Mouse (Mus musculus): ENCODE measurements around the gene 3830406C13Rik.
"Not testable (repeated sequence)": the region's sequence is repeated elsewhere in the genome, so short reads cannot be mapped to it uniquely, and the experiment has no call there.

3830406C13Rik gene

DNA sequence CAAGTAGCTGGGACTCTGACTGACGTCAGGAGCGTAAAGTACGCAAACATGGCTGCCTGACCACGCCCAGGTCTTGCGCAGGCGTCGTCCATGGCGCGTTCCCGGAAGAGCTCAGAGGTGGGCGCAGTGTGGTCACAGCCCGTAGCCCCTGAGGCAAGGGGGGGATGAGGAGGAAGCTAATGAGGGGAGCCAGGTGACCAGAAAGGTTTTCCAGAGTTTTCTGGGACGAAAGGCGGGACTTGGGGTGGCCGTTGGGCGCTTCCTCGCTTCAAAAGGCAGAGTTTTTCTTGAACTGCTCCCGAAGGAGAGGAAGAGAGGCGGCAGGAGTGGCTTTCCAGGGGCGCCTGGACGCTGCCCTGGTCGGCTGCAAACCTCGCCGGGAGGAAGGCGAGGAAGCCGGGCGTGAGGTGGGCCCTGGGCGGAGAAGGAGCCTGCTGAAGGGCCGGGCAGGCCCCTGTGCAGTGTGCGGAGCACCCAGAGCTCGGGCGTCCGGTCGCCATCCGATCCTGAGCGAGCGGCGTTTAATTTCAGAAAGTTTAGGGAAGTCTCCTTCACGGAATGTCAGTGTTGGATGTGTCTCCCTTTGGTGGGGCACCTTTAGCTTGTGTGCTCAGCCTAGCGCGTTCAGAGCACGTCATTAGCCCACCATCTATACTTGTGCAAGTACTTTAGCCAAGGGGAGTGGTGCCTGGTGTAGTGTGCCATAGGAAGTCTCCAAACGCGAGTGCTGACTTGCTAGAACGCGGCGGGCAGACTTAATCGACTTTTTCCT lies at the start of gene 3830406C13Rik:
Gene 3830406C13Rik (plus strand): TSS at position 33 of the 772 bp plus-strand sequence.
- in situ Hi-C loops (cut with MboI; ENCODE audit: unreplicated experiment in 2 of 2), result no loop called here

DNA sequence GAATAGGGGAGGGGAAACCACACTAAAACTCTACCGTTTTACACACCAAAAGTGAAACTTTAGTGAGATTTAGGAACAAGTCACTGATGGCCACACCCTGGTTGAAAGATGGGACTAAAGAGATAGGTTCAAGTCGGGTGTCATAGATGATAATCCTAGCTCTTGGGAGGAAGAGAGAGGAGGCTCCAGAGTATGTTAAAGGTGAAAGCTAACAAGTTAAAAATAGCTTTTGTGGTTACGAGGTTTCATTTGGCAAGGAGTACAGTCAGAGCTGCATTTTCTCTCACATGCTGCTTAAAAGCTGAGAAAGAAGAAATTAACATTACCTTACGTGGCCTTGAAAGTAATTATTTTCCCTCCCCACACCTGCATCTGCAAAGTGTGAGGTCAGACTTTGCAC lies 40.2 kb upstream of the 3830406C13Rik start:
- in situ Hi-C loops (cut with MboI; ENCODE audit: unreplicated experiment in 2 of 2), result no loop called here

DNA sequence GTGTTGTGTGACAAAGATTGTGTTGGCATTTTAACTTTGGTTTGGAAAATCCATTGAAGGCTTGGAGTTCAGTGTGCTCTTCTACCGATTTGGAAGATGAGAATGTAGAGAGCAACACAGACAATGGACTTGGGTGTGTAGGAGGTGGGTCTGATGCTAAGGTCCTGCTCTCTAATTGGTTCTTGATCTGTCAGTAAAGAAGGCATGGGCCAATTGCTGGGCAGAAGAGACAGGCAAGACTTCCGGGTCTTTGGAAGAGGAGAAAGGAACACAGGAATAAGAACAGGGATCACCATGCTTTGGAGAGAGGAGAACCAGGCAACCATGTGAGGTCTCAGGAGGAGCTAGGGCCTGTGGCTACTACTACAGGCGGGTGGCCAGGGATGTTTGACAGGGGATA lies 7.9 kb upstream of the 3830406C13Rik start:
- in situ Hi-C loops (cut with MboI; ENCODE audit: unreplicated experiment in 2 of 2), result no loop called here

DNA sequence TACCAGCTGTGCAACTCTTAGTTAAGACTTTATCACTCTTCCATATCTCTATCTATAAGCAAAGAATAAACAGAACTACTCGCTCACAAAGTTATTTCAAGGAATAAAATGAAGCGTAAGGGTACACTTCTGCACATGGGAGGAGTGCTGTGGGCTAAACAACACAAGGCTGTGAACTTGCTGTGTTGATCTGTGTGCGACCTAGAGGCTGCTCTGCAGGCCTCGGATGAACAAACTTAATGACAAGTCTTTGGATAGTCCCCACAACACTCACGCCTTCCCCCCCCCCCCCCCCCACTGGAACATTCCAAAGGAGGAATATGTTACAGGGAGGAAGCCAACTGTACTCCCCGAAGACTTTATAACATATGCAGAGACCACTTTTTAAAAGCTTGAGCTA lies 332 bp upstream of the 3830406C13Rik start, which contains the start of gene Gm49355:
Gene Gm49355 (plus strand): TSS at position 336 of the 400 bp plus-strand sequence.
- in situ Hi-C loops (cut with MboI; ENCODE audit: unreplicated experiment in 2 of 2), result no loop called here

DNA sequence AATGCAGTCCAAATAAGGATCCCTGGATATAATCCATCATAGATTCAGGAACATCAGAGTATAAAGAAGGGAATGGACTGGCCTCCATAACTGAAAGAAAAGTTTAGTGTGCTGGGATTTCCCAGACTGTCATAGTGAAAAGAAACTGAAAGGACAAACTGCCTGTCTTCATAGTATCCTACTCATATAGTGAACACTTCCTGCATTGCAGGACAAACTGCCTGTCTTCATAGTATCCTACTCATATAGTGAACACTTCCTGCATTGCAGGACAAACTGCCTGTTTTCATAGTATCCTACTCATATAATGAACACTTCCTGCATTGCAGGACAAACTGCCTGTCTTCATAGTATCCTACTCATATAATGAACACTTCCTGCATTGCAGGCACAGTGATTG lies 5.8 kb downstream of the 3830406C13Rik start:
- in situ Hi-C loops (cut with MboI; ENCODE audit: unreplicated experiment in 2 of 2), result not testable (repeated sequence)

DNA sequence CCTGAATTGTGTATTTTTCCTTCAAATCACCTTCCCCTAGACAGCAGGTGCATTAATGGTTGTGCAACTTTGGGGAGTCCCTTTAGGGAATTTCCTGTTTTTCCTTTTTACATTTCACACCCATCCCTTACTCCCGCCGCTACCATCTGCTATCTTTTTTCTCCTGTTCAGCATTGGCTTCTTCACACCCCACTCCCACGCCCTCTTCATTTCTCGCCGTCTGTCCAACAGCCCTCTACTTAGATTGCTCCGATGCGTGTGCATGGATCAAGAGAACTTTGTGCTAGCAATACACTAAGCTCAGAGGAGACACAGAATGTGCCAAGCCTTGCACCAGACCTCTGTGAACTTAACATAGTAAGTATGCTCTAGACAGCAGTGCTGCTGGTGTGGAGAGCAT lies 12.4 kb downstream of the 3830406C13Rik start:
- in situ Hi-C loops (cut with MboI; ENCODE audit: unreplicated experiment in 2 of 2), result no loop called here

DNA sequence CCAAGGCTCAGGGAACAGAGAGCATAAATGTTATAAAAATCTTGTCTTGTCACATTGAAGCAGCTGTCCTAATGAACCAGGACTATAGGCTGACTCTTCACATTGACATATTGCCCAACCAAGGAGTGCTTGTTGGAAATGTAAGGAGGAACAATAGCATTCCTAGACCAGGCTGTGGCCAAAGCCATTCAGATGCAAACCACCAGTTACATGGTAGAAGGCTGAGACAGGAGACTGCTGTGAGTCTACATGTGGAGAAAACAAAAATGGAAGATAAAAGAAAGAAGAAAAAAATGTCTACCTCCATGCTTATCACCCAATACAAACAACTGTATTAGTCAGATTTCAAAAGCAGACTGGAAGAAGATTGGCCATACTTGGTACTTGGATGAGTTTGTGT lies 15.2 kb downstream of the 3830406C13Rik start:
- in situ Hi-C loops (cut with MboI; ENCODE audit: unreplicated experiment in 2 of 2), result no loop called here

DNA sequence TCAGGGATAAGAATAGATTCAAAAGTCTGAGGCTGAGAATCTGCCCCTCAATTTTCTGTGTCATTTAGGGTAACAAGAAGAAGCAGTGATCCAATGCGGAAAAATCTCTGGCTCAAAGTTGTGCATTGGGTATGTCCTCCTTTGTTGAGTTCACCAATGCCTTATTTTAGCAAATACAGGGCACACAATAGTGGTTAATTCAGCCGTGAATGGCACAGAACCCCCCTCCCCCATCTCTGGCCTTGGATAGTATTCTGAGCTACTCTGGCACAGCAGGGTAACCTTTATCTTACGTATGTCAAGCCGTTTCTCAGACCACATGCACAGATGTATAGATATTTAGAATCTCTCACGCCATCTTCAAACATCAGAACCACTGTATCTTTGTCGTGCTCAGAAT lies 15.7 kb downstream of the 3830406C13Rik start:
- in situ Hi-C loops (cut with MboI; ENCODE audit: unreplicated experiment in 2 of 2), result no loop called here

DNA sequence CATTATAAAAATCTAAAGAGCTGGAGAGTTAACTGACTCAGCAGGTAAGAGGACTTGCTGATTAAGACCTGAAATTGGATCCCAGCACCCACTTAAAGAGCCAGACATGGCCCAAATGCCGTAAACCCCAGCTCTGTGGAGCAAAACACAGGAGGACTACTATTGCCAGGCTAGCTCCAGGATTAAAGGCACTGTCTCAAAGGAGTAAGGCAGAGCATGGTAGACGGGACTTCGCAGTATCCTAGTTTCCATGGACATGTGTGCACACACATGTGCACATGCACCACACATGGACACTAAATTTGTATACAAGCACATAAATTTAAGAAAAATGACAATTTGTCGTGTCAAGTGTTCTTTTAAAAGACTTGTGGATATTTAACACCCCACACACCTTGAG lies 16.3 kb downstream of the 3830406C13Rik start:
- in situ Hi-C loops (cut with MboI; ENCODE audit: unreplicated experiment in 2 of 2), result no loop called here

DNA sequence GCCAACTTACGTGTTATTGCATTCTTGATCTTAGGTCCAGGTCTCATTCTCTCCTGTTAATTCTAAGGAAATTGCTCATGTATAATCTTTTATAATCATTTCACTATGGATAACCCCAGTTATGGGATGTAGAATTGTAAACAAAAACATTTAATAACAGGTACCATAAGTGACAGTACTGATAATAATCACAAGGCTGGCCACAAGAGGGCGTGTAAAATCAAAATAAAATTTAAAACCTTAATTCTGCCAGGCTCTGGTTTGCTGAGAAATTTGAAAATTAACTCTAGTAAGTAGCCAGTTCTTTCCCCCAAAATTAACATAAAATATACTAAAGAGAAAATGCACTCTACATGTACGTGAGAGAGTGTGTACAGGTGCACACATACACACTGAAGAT lies 16.7 kb downstream of the 3830406C13Rik start:
- in situ Hi-C loops (cut with MboI; ENCODE audit: unreplicated experiment in 2 of 2), result no loop called here

DNA sequence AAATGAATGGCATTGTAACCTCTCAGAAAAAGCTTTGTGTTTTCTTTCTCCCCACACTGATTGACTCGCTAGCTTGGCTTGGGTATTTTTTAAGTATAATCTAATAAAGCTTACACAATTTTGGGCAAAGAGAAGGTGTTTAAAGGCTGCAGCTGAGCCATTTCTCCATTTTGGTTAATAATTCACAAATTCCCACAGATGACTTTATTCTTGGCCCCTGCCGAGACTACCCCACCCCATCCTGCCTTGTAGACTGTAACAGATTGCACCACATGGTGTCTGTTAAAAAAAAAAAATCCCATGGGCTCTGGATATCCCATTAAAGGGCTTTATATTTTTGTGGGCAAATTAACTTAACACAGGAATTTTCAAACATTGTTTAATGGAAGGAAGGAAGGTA lies 19.1 kb downstream of the 3830406C13Rik start:
- in situ Hi-C loops (cut with MboI; ENCODE audit: unreplicated experiment in 2 of 2), result no loop called here

DNA sequence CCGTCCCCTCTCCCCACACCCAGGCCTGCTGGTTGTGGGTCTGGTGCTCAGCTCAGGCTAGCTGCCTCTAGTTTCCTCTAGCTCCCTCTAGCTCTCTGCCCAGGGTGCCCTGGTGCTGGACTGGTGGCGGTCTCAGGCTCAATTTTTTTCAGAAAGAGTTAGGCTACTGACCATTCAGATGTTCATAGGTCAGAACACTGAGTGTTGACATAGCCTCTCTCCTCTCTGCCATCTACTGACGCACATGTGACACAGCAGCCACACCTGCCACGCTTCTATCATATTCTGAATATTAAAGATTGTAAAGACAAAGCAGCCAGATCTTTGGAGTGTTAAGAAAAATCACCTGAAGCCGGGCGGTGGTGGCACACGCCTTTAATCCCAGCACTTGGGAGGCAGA lies 49.6 kb downstream of the 3830406C13Rik start:
- in situ Hi-C loops (cut with MboI; ENCODE audit: unreplicated experiment in 2 of 2), result no loop called here

DNA sequence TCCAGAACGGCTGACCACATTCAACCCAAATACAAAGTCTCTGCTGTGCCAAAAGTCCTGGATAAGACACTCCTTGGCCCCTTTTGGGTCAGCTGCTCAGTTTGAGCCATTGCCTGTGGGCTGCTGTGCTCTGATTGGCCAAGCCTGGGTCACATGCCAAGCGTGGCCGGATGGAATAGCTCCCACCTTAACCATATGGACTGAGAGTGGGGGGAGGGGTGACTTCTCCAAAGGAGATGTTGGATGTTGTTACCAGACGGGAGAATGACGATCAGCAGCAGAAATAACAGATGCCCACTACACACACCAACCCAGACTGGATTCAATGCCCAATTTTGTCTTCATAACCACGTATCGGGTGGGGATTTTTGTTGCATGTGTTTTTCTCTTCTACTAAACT lies 51.0 kb downstream of the 3830406C13Rik start:
- in situ Hi-C loops (cut with MboI; ENCODE audit: unreplicated experiment in 2 of 2), result no loop called here

DNA sequence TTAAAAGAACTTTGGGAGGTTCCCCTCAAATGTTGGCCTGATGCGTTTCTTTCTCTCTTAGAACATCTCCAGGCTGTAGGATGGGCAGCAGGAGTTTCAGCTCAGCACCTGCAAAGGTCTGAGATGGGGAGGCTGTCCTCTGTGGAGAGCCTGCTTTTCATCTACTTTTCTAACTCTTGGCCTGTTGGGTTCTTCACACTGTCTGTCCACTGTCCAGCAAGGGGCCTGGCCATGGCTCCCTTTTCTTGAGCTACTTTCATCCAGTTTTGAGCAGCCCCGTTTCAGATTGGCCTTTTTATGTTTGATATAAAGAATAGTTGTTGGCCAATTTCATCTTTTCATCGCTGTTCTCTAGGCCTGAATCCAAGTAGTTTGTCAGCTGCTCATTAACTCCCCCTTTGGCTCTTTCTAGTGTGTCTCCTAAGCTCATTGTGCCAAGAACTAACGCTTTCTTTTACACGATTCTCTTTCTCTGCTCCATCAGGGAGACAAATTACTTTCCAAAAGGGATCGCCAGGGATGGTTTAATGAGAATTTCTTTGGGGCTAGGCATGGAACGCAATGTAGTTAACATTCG lies 53.5 kb downstream of the 3830406C13Rik start:
- in situ Hi-C loops (cut with MboI; ENCODE audit: unreplicated experiment in 2 of 2), result no loop called here

DNA sequence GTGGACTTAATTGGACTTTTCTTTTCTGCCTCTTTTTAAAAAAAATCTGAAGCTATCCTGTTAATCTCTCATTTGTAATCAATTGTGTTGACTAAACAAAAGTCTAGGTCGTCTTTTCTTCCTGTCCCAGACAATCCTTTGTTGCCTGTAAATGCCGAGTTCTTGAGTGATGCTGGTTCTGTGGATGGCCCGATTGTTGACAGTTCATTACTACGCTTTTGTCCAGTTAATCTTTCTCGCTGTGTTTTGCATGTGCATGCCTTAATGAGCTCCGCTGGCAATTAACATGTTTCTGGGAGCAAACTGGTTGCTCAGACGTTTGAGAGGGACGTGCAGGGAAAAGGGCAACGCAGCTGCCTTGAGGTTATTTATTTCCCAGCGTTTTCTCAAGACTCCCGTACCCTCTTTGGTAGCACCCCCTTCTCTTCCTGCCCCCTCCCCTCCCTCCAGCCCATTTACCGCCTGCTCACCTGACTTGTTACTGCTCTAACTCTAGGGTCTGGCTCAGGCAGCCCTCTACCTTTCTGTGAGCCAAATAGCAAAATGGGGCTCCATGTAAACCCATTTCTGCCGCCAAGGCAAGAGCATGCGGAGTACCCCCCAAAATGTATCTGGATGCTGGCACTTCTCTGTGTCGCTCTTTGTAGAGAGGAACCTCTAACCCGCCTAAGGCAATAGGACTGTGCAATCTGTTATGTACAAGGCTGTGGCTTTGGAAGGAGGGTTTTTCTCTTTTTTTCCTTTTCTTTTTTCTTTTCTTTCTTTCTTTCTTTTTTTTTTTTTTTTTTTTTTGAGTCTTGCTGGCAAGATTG lies 54.2 kb downstream of the 3830406C13Rik start:
- in situ Hi-C loops (cut with MboI; ENCODE audit: unreplicated experiment in 2 of 2), result no loop called here

DNA sequence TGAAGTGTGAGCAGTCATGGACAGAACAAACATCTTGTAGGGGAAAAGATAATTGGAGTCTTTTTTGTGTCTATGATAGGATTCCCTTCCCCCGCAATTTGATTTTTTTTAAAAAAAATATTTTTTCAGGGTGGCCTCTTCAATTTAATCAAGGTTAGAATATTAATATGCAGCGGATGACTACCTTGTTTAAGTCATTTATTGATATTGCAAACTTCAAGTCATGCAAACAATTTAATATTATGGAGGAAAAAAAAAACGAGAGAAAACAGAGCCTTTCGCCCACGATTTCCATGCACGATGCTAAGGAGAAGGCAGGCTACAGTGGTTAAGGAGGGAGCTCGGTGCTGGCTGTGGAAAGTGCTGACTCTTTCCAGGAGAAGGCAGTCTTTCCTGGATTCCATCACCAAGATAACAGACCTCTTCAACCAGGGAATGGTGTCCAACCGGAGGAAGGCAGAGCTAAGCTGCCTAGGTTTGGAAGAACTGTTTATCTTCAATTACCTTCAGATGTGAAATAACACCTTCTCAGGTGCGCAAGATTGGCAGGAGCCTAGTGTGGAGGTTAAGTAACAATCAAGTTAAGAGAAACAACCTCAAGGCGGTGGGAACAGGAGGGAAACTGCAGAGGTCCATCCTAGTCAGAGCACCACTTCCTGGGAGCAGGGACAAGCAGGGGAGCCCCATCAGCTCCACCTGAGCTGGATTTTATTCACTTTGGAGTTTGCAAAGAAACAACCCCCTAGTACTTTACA lies 55.0 kb downstream of the 3830406C13Rik start:
- in situ Hi-C loops (cut with MboI; ENCODE audit: unreplicated experiment in 2 of 2), result no loop called here

DNA sequence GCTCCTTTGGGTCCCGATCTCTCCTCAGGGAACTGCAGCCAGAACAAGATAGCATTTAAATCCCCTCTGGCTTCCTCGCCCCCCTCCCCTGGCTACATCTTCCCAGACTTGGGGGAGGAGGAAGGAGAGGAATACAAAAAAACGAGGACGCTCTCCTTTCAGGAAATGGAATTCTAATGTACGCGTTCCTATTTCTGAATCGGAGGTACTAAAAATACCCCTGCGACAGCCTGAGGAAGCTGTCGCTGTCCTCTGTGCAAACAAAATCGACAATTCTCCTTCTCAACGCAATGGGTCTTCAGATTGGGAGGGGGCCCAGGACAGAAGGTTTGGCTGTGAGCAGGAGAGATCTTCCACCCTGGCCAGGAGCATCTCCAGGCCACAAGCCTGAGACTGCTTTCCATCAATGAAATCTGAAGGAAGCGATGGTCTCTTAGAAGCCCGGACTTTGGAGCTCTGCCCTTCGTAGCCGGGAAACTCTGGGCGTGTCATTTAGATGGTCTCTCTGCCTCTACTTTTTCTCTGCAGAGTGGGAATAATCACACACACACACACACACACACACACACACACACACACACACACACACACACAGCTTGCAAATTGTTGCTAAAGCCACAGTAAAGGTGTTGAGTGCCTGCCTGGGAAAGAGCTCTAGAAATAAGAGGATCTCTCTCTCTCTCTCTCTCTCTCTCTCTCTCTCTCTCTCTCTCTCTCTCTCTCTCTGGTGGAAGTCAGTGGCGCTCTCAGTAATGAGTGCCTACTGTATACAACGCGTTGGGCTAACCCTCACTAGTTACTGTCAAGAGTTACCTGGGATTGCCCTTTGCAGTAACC lies 56.5 kb downstream of the 3830406C13Rik start:
- in situ Hi-C loops (cut with MboI; ENCODE audit: unreplicated experiment in 2 of 2), result no loop called here

DNA sequence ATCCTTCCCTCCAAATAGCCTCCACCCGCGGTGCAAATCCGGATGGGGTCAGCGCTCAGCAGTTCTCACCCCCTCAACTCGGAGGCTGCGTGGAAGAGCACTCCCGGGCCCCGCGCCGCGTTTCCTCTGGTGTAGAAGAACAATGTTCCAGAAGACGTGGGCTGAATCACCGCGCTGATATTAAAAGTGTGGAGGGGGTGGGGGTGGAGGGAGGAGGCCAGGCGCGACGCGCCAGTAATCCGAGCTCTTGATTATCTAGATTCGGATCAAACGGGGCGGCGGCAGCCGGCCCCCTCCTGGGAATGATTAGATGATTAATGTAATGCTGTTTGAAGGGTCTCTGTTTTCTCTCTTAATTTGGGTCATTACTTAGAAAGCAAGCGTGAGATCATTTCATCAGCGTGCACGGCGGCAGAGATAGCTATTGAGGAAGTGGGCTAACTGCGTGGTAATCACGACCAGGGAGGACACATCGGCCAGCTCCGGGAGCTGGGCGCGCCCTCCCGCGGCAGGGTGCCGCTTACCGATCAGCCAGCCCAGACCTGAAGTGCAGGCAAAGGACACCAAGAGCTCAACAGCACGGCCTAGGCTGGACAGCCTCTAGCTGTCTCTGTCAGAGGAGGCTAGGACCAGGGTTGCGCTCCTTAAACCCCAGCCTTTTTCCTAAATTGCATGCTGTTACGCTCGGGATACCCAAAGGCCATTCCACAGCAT lies 57.3 kb downstream of the 3830406C13Rik start:
- in situ Hi-C loops (cut with MboI; ENCODE audit: unreplicated experiment in 2 of 2), result no loop called here

DNA sequence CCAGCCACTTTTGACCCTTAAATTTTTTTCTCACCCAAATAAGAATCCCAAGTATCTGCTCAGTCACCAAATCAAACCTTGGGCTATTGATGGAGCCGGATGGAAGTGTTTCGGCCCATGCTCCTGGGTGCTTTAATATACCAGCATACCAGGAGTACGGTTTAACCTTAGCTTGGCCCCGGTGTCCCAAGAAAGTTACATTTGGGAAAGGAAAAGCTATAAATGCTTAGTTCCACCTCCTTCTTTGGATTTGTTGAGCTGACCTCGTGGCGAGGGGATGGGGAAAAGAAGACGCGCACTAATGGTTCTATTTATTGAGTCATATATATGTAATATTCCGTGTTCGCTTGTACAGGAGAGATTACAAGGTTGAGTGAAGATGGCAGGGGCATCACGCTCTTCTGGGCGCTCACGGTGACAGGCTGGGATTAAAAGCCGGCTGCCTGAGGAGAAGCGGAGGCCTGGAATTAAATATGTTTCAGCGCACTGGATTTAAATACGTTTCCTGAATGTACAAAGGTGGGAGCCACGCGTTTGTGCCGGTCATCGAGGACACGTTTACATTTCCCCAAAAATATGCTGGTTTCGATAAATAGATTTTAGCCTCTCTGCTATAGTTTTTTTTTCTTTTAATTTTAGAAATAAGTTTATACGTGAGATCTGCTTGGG lies 58.0 kb downstream of the 3830406C13Rik start:
- in situ Hi-C loops (cut with MboI; ENCODE audit: unreplicated experiment in 2 of 2), result no loop called here

Data from v-Abl transformed pro-B cells (cell line).